Mouse (Mus musculus): Measurements from ENCODE around the gene Lcn2.

Gene Lcn2

GRCm38 (mm10) chr2:32420066-32420608 lies 32.1 kb upstream of the Lcn2 start:
- TF ChIP-seq GATA4 (IDR thresholded peaks at IDR 0.05; ENCODE audit: insufficient replicate concordance, low read length), result no peak

GRCm38 (mm10) chr2:32419359-32419758 lies 31.3 kb upstream of the Lcn2 start:
- no peak for TF ChIP-seq GATA4 (IDR thresholded peaks at IDR 0.05; ENCODE audit: insufficient replicate concordance, low read length)

GRCm38 (mm10) chr2:32418430-32419151 lies 30.5 kb upstream of the Lcn2 start:
- peak; percentile 96 for TF ChIP-seq GATA4 (IDR thresholded peaks at IDR 0.05; ENCODE audit: insufficient replicate concordance, low read length)

GRCm38 (mm10) chr2:32417486-32417885 lies 29.4 kb upstream of the Lcn2 start:
- no peak for TF ChIP-seq GATA4 (IDR thresholded peaks at IDR 0.05; ENCODE audit: insufficient replicate concordance, low read length)

- no peak for TF ChIP-seq GATA4 (IDR thresholded peaks at IDR 0.05; ENCODE audit: insufficient replicate concordance, low read length)
Measured at GRCm38 (mm10) chr2:32416556-32416955, 28.5 kb upstream of the Lcn2 start.

GRCm38 (mm10) chr2:32415801-32416200 lies 27.7 kb upstream of the Lcn2 start:
- TF ChIP-seq GATA4 (IDR thresholded peaks at IDR 0.05; ENCODE audit: insufficient replicate concordance, low read length), result no peak

- TF ChIP-seq GATA4 (IDR thresholded peaks at IDR 0.05; ENCODE audit: insufficient replicate concordance, low read length), result no peak
Measured at GRCm38 (mm10) chr2:32413936-32414335, 25.9 kb upstream of the Lcn2 start.

GRCm38 (mm10) chr2:32412742-32413531 lies 24.9 kb upstream of the Lcn2 start:
- TF ChIP-seq GATA4 (IDR thresholded peaks at IDR 0.05; ENCODE audit: insufficient replicate concordance, low read length), result no peak

- no peak for TF ChIP-seq GATA4 (IDR thresholded peaks at IDR 0.05; ENCODE audit: insufficient replicate concordance, low read length)
Measured at GRCm38 (mm10) chr2:32411407-32411806, 23.4 kb upstream of the Lcn2 start.

- TF ChIP-seq GATA4 (IDR thresholded peaks at IDR 0.05; ENCODE audit: insufficient replicate concordance, low read length), result no peak
Measured at GRCm38 (mm10) chr2:32408429-32409424, 20.7 kb upstream of the Lcn2 start.

- no peak for TF ChIP-seq GATA4 (IDR thresholded peaks at IDR 0.05; ENCODE audit: insufficient replicate concordance, low read length)
Measured at GRCm38 (mm10) chr2:32407144-32407824, 19.2 kb upstream of the Lcn2 start.

- no peak for TF ChIP-seq GATA4 (IDR thresholded peaks at IDR 0.05; ENCODE audit: insufficient replicate concordance, low read length)
Measured at GRCm38 (mm10) chr2:32404663-32405062, 16.6 kb upstream of the Lcn2 start.

GRCm38 (mm10) chr2:32396695-32397094 lies 8.6 kb upstream of the Lcn2 start:
- TF ChIP-seq GATA4 (IDR thresholded peaks at IDR 0.05; ENCODE audit: insufficient replicate concordance, low read length), result no peak

- TF ChIP-seq GATA4 (IDR thresholded peaks at IDR 0.05; ENCODE audit: insufficient replicate concordance, low read length), result no peak
Measured at GRCm38 (mm10) chr2:32395946-32396621, 8.0 kb upstream of the Lcn2 start.

Measured in liver, adult (tissue).